Mouse (Mus musculus) CH12.LX (cell line): ENCODE results near the gene Cilp2. TPM values are rescaled to one million over a fixed set of nuclear protein-coding genes. Genes with fewer than 3 reads are reported as not detected.

Experiments used
- polyA plus RNA-seq: library from polyadenylated mRNA; unstranded; fragments of >175 nt; gene quantifications from 2 replicates; pipeline ENCODE4 v1.2.1, GENCODE M21; 2012; ENCODE audit warnings: low read depth; ENCODE audit not compliant: insufficient read length
- total RNA-seq, 2 experiments: library from RNA; depleted of rRNA; stranded (reverse); fragments of 300-350 nt in 1 of 2; fragments of >200 nt in 1 of 2; gene quantifications; 2 replicates each; pipeline ENCODE4 v1.2.3; 2012 to 2014

The Cilp2 gene
- total and polyA plus RNA-seq, 3 experiments = 0.04 to 0.08 TPM; not detected in 1

Other genes with a start within 250 kb of the Cilp2 start
- gene Zfp964, start 233.2 kb downstream of the Cilp2 start, total RNA-seq (2012; rRNA removed) = 0.38 and 0.55 TPM in 2 replicates
- 0.63 and 0.78 TPM in 2 replicates for gene Zfp964, start 233.2 kb downstream of the Cilp2 start, total RNA-seq (2014; rRNA removed)
- gene Zfp964, start 233.2 kb downstream of the Cilp2 start, polyA plus RNA-seq = 0.37 and 0.55 TPM in 2 replicates
- 16.0 and 17.2 TPM in 2 replicates for gene Zfp869, start 177.0 kb downstream of the Cilp2 start, total RNA-seq (2012; rRNA removed)
- 30.6 and 33.8 TPM in 2 replicates for gene Zfp869, start 177.0 kb downstream of the Cilp2 start, total RNA-seq (2014; rRNA removed)
- 15.2 and 16.6 TPM in 2 replicates for gene Zfp869, start 177.0 kb downstream of the Cilp2 start, polyA plus RNA-seq
- gene Zfp963, start 137.7 kb downstream of the Cilp2 start, total RNA-seq (2012; rRNA removed) = 1.9 and 2.2 TPM in 2 replicates
- 4.8 and 6.0 TPM in 2 replicates for gene Zfp963, start 137.7 kb downstream of the Cilp2 start, total RNA-seq (2014; rRNA removed)
- 4.7 and 5.5 TPM in 2 replicates for gene Zfp963, start 137.7 kb downstream of the Cilp2 start, polyA plus RNA-seq
- gene Gm20422, start 112.8 kb downstream of the Cilp2 start, total RNA-seq (2012; rRNA removed) = 1.4 and 2.1 TPM in 2 replicates
- 0.49 and 1.6 TPM in 2 replicates for gene Gm20422, start 112.8 kb downstream of the Cilp2 start, total RNA-seq (2014; rRNA removed)
- gene Gm20422, start 112.8 kb downstream of the Cilp2 start, polyA plus RNA-seq = 2.0 and 2.8 TPM in 2 replicates
- gene Atp13a1, start 96.5 kb downstream of the Cilp2 start, total RNA-seq (2012; rRNA removed) = 53.3 and 58.4 TPM in 2 replicates
- 36.6 and 36.8 TPM in 2 replicates for gene Atp13a1, start 96.5 kb downstream of the Cilp2 start, total RNA-seq (2014; rRNA removed)
- gene Atp13a1, start 96.5 kb downstream of the Cilp2 start, polyA plus RNA-seq = 46.9 and 51.0 TPM in 2 replicates
- gene Zfp866, start 96.5 kb downstream of the Cilp2 start, total RNA-seq (2012; rRNA removed) = 14.3 and 15.4 TPM in 2 replicates
- gene Zfp866, start 96.5 kb downstream of the Cilp2 start, total RNA-seq (2014; rRNA removed) = 14.8 and 16.0 TPM in 2 replicates
- 14.4 and 15.6 TPM in 2 replicates for gene Zfp866, start 96.5 kb downstream of the Cilp2 start, polyA plus RNA-seq
- 48.1 and 49.2 TPM in 2 replicates for gene Gmip, start 79.0 kb downstream of the Cilp2 start, total RNA-seq (2012; rRNA removed)
- gene Gmip, start 79.0 kb downstream of the Cilp2 start, total RNA-seq (2014; rRNA removed) = 22.2 and 25.4 TPM in 2 replicates
- gene Gmip, start 79.0 kb downstream of the Cilp2 start, polyA plus RNA-seq = 54.3 and 81.8 TPM in 2 replicates
- gene Lpar2, start 65.3 kb downstream of the Cilp2 start, total RNA-seq (2012; rRNA removed) = 1.1 and 1.2 TPM in 2 replicates
- 0.74 and 0.82 TPM in 2 replicates for gene Lpar2, start 65.3 kb downstream of the Cilp2 start, total RNA-seq (2014; rRNA removed)
- gene Lpar2, start 65.3 kb downstream of the Cilp2 start, polyA plus RNA-seq = 2.5 and 3.0 TPM in 2 replicates
- gene Pbx4, start 55.2 kb downstream of the Cilp2 start, total RNA-seq (2012; rRNA removed) = 3.1 and 5.9 TPM in 2 replicates
- 1.0 and 1.5 TPM in 2 replicates for gene Pbx4, start 55.2 kb downstream of the Cilp2 start, total RNA-seq (2014; rRNA removed)
- gene Pbx4, start 55.2 kb downstream of the Cilp2 start, polyA plus RNA-seq = 2.4 and 3.5 TPM in 2 replicates
- 1.5 and 1.8 TPM in 2 replicates for gene Tssk6, start 14.5 kb upstream of the Cilp2 start, total RNA-seq (2012; rRNA removed)
- 0.35 and 0.44 TPM in 2 replicates for gene Tssk6, start 14.5 kb upstream of the Cilp2 start, total RNA-seq (2014; rRNA removed)
- gene Tssk6, start 14.5 kb upstream of the Cilp2 start, polyA plus RNA-seq = 1.7 and 2.3 TPM in 2 replicates
- gene Ndufa13, start 14.9 kb upstream of the Cilp2 start, total RNA-seq (2012; rRNA removed) = 153 and 177 TPM in 2 replicates
- 60.9 and 74.7 TPM in 2 replicates for gene Ndufa13, start 14.9 kb upstream of the Cilp2 start, total RNA-seq (2014; rRNA removed)
- 90.1 and 104 TPM in 2 replicates for gene Ndufa13, start 14.9 kb upstream of the Cilp2 start, polyA plus RNA-seq
- 8.0 and 9.5 TPM in 2 replicates for gene Yjefn3, start 15.0 kb upstream of the Cilp2 start, total RNA-seq (2012; rRNA removed)
- gene Yjefn3, start 15.0 kb upstream of the Cilp2 start, total RNA-seq (2014; rRNA removed) = 3.3 and 3.6 TPM in 2 replicates
- 8.4 and 10.5 TPM in 2 replicates for gene Yjefn3, start 15.0 kb upstream of the Cilp2 start, polyA plus RNA-seq
- gene Gatad2a, start 108.7 kb upstream of the Cilp2 start, total RNA-seq (2012; rRNA removed) = 70.8 and 73.2 TPM in 2 replicates
- gene Gatad2a, start 108.7 kb upstream of the Cilp2 start, total RNA-seq (2014; rRNA removed) = 31.5 and 35.7 TPM in 2 replicates
- 95.1 and 122 TPM in 2 replicates for gene Gatad2a, start 108.7 kb upstream of the Cilp2 start, polyA plus RNA-seq
- 37.2 and 38.4 TPM in 2 replicates for gene Mau2, start 155.0 kb upstream of the Cilp2 start, total RNA-seq (2012; rRNA removed)
- gene Mau2, start 155.0 kb upstream of the Cilp2 start, total RNA-seq (2014; rRNA removed) = 24.4 and 25.5 TPM in 2 replicates
- 15.7 and 19.5 TPM in 2 replicates for gene Mau2, start 155.0 kb upstream of the Cilp2 start, polyA plus RNA-seq
- gene Sugp1, start 155.1 kb upstream of the Cilp2 start, total RNA-seq (2012; rRNA removed) = 21.8 and 24.0 TPM in 2 replicates
- gene Sugp1, start 155.1 kb upstream of the Cilp2 start, total RNA-seq (2014; rRNA removed) = 5.0 and 5.3 TPM in 2 replicates
- 43.9 and 44.2 TPM in 2 replicates for gene Sugp1, start 155.1 kb upstream of the Cilp2 start, polyA plus RNA-seq
- gene Tm6sf2, start 185.2 kb upstream of the Cilp2 start, total RNA-seq (2012; rRNA removed) = 1.9 and 2.4 TPM in 2 replicates
- gene Tm6sf2, start 185.2 kb upstream of the Cilp2 start, total RNA-seq (2014; rRNA removed) = 0.22 and 0.40 TPM in 2 replicates
- gene Tm6sf2, start 185.2 kb upstream of the Cilp2 start, polyA plus RNA-seq = 1.8 and 2.6 TPM in 2 replicates
- gene Hapln4, start 195.8 kb upstream of the Cilp2 start, total RNA-seq (2012; rRNA removed) = 0.29 and 0.30 TPM in 2 replicates
- gene Hapln4, start 195.8 kb upstream of the Cilp2 start, total RNA-seq (2014; rRNA removed) = 0.07 and 0.08 TPM in 2 replicates
- gene Hapln4, start 195.8 kb upstream of the Cilp2 start, polyA plus RNA-seq = 0.20 and 0.30 TPM in 2 replicates
- 2.1 and 2.6 TPM in 2 replicates for gene Ncan, start 233.2 kb upstream of the Cilp2 start, total RNA-seq (2012; rRNA removed)
- 3.5 and 3.9 TPM in 2 replicates for gene Ncan, start 233.2 kb upstream of the Cilp2 start, total RNA-seq (2014; rRNA removed)
- gene Ncan, start 233.2 kb upstream of the Cilp2 start, polyA plus RNA-seq = 5.3 and 6.0 TPM in 2 replicates
- gene Nr2c2ap, start 243.6 kb upstream of the Cilp2 start, total RNA-seq (2012; rRNA removed) = 22.7 and 27.4 TPM in 2 replicates
- gene Nr2c2ap, start 243.6 kb upstream of the Cilp2 start, total RNA-seq (2014; rRNA removed) = 15.6 and 16.4 TPM in 2 replicates
- 61.3 and 71.3 TPM in 2 replicates for gene Nr2c2ap, start 243.6 kb upstream of the Cilp2 start, polyA plus RNA-seq